Mouse (Mus musculus) CH12.LX (cell line): ENCODE data around the gene Smyd5. TPM values are rescaled to one million over a fixed set of nuclear protein-coding genes. Genes with fewer than 3 reads are reported as not detected.

ENCODE experiments used
- DNase-seq: peaks from one replicate; pipeline ENCODE4 v3.0.0-alpha.2; 2013; ENCODE audit errors: extremely low read depth
- H3K27ac ChIP-seq: 2 replicates; pipeline ENCODE4 v1.5.1; 2012; ENCODE audit warnings: low read depth, mild to moderate bottlenecking, control low read depth, moderate library complexity; ENCODE audit not compliant: insufficient read depth
- H3K27me3 ChIP-seq: replicated peaks from 2 replicates; pipeline ENCODE3; 2012; ENCODE audit warnings: inconsistent platforms
- H3K36me3 ChIP-seq, 2 experiments: replicated peaks in 1 of 2; 2 replicates each; pipeline versions ENCODE3 to v1.6.1; 2012; ENCODE audit warnings: inconsistent platforms in 1 of 2, low read length in 1 of 2, mild to moderate bottlenecking in 1 of 2, mixed read lengths in 1 of 2, moderate library complexity in 1 of 2; ENCODE audit not compliant: control insufficient read depth in 1 of 2, insufficient read depth in 1 of 2
- H3K4me1 ChIP-seq, 2 experiments: 2 replicates each; pipeline ENCODE4 v1.6.1; 2012; ENCODE audit warnings: inconsistent platforms in 1 of 2, moderate library complexity in 1 of 2; ENCODE audit not compliant: insufficient read depth in 2 of 2, control insufficient read depth in 1 of 2
- H3K4me2 ChIP-seq: 2 replicates; pipeline ENCODE4 v1.6.1; 2012; ENCODE audit warnings: low read depth, mild to moderate bottlenecking, control low read depth; ENCODE audit not compliant: poor library complexity, insufficient read depth, severe bottlenecking
- H3K4me3 ChIP-seq, 3 experiments: fragments of 150-350 bp in 1 of 3; sonication (generic) in 1 of 3; replicated peaks in 1 of 3; 2 replicates each; pipeline versions ENCODE3 to v1.5.1; 2011 to 2012; ENCODE audit warnings: low read depth in 2 of 3, low read length in 2 of 3, mild to moderate bottlenecking in 2 of 3, moderate library complexity in 2 of 3, control low read depth in 1 of 3, improper control_type of control experiment in 1 of 3, inconsistent platforms in 1 of 3, mixed read lengths in 1 of 3; ENCODE audit not compliant: poor library complexity in 1 of 3
- H3K79me2 ChIP-seq: replicated peaks from 2 replicates; pipeline ENCODE4 v1.6.1; 2012; ENCODE audit warnings: mild to moderate bottlenecking, moderate library complexity; ENCODE audit not compliant: control insufficient read depth, poor library complexity, insufficient read depth, severe bottlenecking; ENCODE audit errors: extremely low read depth
- H3K9ac ChIP-seq: 2 replicates; pipeline ENCODE4 v1.6.1; 2012; ENCODE audit warnings: low read depth, mild to moderate bottlenecking, control low read depth, moderate library complexity; ENCODE audit not compliant: insufficient read depth
- H3K9me3 ChIP-seq: replicated peaks from 2 replicates; pipeline ENCODE3; 2012; ENCODE audit warnings: low read length, inconsistent platforms, mixed read lengths
- CHD1 ChIP-seq: IDR thresholded peaks from 2 replicates; pipeline ENCODE4 v1.6.1; 2012; ENCODE audit warnings: low read depth, low read length, improper control_type of control experiment, inconsistent platforms
- CTCF ChIP-seq, 2 experiments: IDR thresholded peaks in 1 of 2; conservative IDR thresholded peaks in 1 of 2; 2 replicates each; pipeline ENCODE4 v1.5.1; 2011 to 2012; ENCODE audit warnings: low read depth in 2 of 2, low read length in 2 of 2, improper control_type of control experiment in 1 of 2, inconsistent platforms in 1 of 2, mild to moderate bottlenecking in 1 of 2, moderate library complexity in 1 of 2
- E2F4 ChIP-seq: IDR thresholded peaks from 2 replicates; pipeline ENCODE4 v1.6.1; 2011; ENCODE audit warnings: low read depth, low read length, improper control_type of control experiment; ENCODE audit not compliant: insufficient replicate concordance
- EP300 ChIP-seq: IDR thresholded peaks from 2 replicates; pipeline ENCODE4 v1.6.1; 2011; ENCODE audit warnings: low read length, improper control_type of control experiment
- ETS1 ChIP-seq: conservative IDR thresholded peaks from 2 replicates; pipeline ENCODE4 v1.6.1; 2012; ENCODE audit warnings: low read depth, mild to moderate bottlenecking, inconsistent platforms, low read length, improper control_type of control experiment, moderate library complexity
- GABPA ChIP-seq: IDR thresholded peaks from 2 replicates; pipeline ENCODE4 v1.6.1; 2012; ENCODE audit warnings: low read depth, low read length, improper control_type of control experiment, inconsistent platforms; ENCODE audit not compliant: insufficient replicate concordance
- HCFC1 ChIP-seq: IDR thresholded peaks from 2 replicates; pipeline ENCODE4 v1.6.1; 2012; ENCODE audit warnings: low read depth, mild to moderate bottlenecking, inconsistent platforms, low read length, improper control_type of control experiment
- JUN ChIP-seq: IDR thresholded peaks from 2 replicates; pipeline ENCODE4 v1.6.1; 2011; ENCODE audit warnings: low read depth, mild to moderate bottlenecking, low read length, improper control_type of control experiment, moderate library complexity; ENCODE audit not compliant: insufficient read depth
- JUND ChIP-seq: conservative IDR thresholded peaks from 2 replicates; pipeline ENCODE4 v1.6.1; 2011; ENCODE audit warnings: low read depth, low read length, improper control_type of control experiment
- MYC ChIP-seq: IDR thresholded peaks from 2 replicates; pipeline ENCODE4 v1.6.1; 2011; ENCODE audit warnings: low read depth, mild to moderate bottlenecking, improper control_type of control experiment, low read length
- NELFE ChIP-seq: IDR thresholded peaks from 2 replicates; pipeline ENCODE4 v1.6.1; 2011; ENCODE audit warnings: low read depth, low read length, improper control_type of control experiment
- NRF1 ChIP-seq: IDR thresholded peaks from 2 replicates; pipeline ENCODE4 v1.6.1; 2014; ENCODE audit warnings: low read depth, mild to moderate bottlenecking, inconsistent platforms, low read length, improper control_type of control experiment, moderate library complexity
- PAX5 ChIP-seq: IDR thresholded peaks from 2 replicates; pipeline ENCODE4 v1.6.1; 2012; ENCODE audit warnings: low read length, inconsistent platforms, mixed read lengths
- RAD21 ChIP-seq: IDR thresholded peaks from 2 replicates; pipeline ENCODE4 v1.6.1; 2011; ENCODE audit warnings: low read depth, mild to moderate bottlenecking, low read length, improper control_type of control experiment, moderate library complexity
- RCOR1 ChIP-seq: conservative IDR thresholded peaks from 2 replicates; pipeline ENCODE4 v1.6.1; 2012; ENCODE audit warnings: low read depth, mild to moderate bottlenecking, inconsistent platforms, low read length, improper control_type of control experiment
- SIN3A ChIP-seq: IDR thresholded peaks from 2 replicates; pipeline ENCODE4 v1.6.1; 2012; ENCODE audit warnings: low read length, improper control_type of control experiment, inconsistent platforms
- SMC3 ChIP-seq: IDR thresholded peaks from 2 replicates; pipeline ENCODE4 v1.6.1; 2011; ENCODE audit warnings: low read depth, low read length, improper control_type of control experiment
- USF1 ChIP-seq: IDR thresholded peaks from 2 replicates; pipeline ENCODE4 v1.6.1; 2014; ENCODE audit warnings: low read depth, mild to moderate bottlenecking, inconsistent platforms, low read length, improper control_type of control experiment
- ZKSCAN1 ChIP-seq: IDR thresholded peaks from 2 replicates; pipeline ENCODE4 v1.6.1; 2012; ENCODE audit warnings: low read depth, inconsistent platforms, low read length, improper control_type of control experiment, borderline replicate concordance
- ZMIZ1 ChIP-seq: IDR thresholded peaks from 2 replicates; pipeline ENCODE4 v1.6.1; 2012; ENCODE audit warnings: low read depth, mild to moderate bottlenecking, inconsistent platforms, low read length, improper control_type of control experiment
- ZNF384 ChIP-seq: IDR thresholded peaks from 2 replicates; pipeline ENCODE4 v1.6.1; 2012; ENCODE audit warnings: low read depth, low read length, improper control_type of control experiment, inconsistent platforms
- dilution Hi-C: fragments of 300-500 bp; cut with MboI; formaldehyde crosslinking; loops from 2 replicates; pipeline ENCODE4 v1.14.3; 2020; ENCODE audit warnings: low sequenced_read_pairs; ENCODE audit not compliant: extremely low pct_unique_long_range_greater_than_20kb, extremely low pct_ligation_motif_present
- in situ Hi-C: fragments of 300-500 bp; cut with MboI; formaldehyde crosslinking; loops from 3 replicates; pipeline ENCODE4 v1.14.3; 2019; ENCODE audit warnings: low sequenced_read_pairs, low pct_ligation_motif_present, low pct_unique_long_range_greater_than_20kb, mixed read lengths
- polyA plus RNA-seq: library from polyadenylated mRNA; unstranded; fragments of >175 nt; gene quantifications from 2 replicates; pipeline ENCODE4 v1.2.1, GENCODE M21; 2012; ENCODE audit warnings: low read depth; ENCODE audit not compliant: insufficient read length
- total RNA-seq, 2 experiments: library from RNA; depleted of rRNA; stranded (reverse); fragments of 300-350 nt in 1 of 2; fragments of >200 nt in 1 of 2; gene quantifications; 2 replicates each; pipeline ENCODE4 v1.2.3; 2012 to 2014

Smyd5 gene
- total and polyA plus RNA-seq, 3 experiments, result 68.1 to 109 (median 75.5) TPM

- in situ Hi-C loops, result no loop called here
- Histone ChIP-seq H3K4me3 (no peak overlapping the region), H3K9me3 (peaks cover 10% of the 10 kb centered on the region), H3K79me2 (no peaks in the 10 kb centered on the region), H3K27ac (no peak overlapping the region), H3K9ac (no peak overlapping the region), H3K27me3 (peaks cover 56% of the 10 kb centered on the region), H3K36me3 (no peaks in the 10 kb centered on the region), H3K4me2 (no peak overlapping the region), H3K4me1 (no peaks in the 10 kb centered on the region)
- dilution Hi-C loops, result no loop called here
- TF ChIP-seq SIN3A (no peak), MYC (no peak), USF1 (no peak)
- DNase-seq, result no peak
Observed at GRCm38 (mm10) chr6:85395360-85395759, 36.4 kb upstream of the Smyd5 start.

GRCm38 (mm10) chr6:85397165-85397564 lies 34.6 kb upstream of the Smyd5 start:
- Histone ChIP-seq H3K9me3 (peaks cover 10% of the 10 kb centered on the region), H3K27me3 (peaks cover 53% of the 10 kb centered on the region), H3K4me3 (no peak overlapping the region), H3K79me2 (no peaks in the 10 kb centered on the region), H3K4me1 (no peaks in the 10 kb centered on the region), H3K4me2 (no peak overlapping the region), H3K36me3 (no peaks in the 10 kb centered on the region), H3K9ac (no peak overlapping the region), H3K27ac (no peak overlapping the region)
- in situ Hi-C loops, result no loop called here
- peak; percentile 26 for DNase-seq
- TF ChIP-seq CTCF (conservative IDR thresholded peaks at IDR 0.05 in 1 of 2, IDR thresholded peaks at IDR 0.05 in 1 of 2; ENCODE audit: low read depth in 2 of 2, low read length in 2 of 2), result peak; percentile 9 to 68; a peak in 2 of 4 replicates
- TF ChIP-seq ZKSCAN1, result no peak
- TF ChIP-seq PAX5, result no peak
- no peak for TF ChIP-seq CHD1
- TF ChIP-seq E2F4, result no peak
- TF ChIP-seq ZNF384, result no peak
- TF ChIP-seq RAD21, result peak; percentile 45
- no peak for TF ChIP-seq RCOR1
- TF ChIP-seq SMC3, result peak; percentile 54
- dilution Hi-C loops, result no loop called here

GRCm38 (mm10) chr6:85399715-85400114 lies 32.1 kb upstream of the Smyd5 start:
- Histone ChIP-seq H3K4me2 (no peak overlapping the region), H3K9me3 (peaks cover 10% of the 10 kb centered on the region)
- dilution Hi-C loops, result no loop called here

More at GRCm38 (mm10) chr6:85399715-85400114, 32.1 kb upstream of the Smyd5 start:
- DNase-seq, result no peak
- TF ChIP-seq GABPA (no peak), NELFE (no peak), ETS1 (no peak), JUND (no peak), E2F4 (no peak), SIN3A (no peak), HCFC1 (no peak), NRF1 (no peak), PAX5 (no peak), ZMIZ1 (no peak), RAD21 (no peak), EP300 (no peak), JUN (no peak)
- Histone ChIP-seq H3K4me1 (no peaks in the 10 kb centered on the region), H3K27me3 (peaks cover 54% of the 10 kb centered on the region), H3K79me2 (no peaks in the 10 kb centered on the region), H3K36me3 (no peaks in the 10 kb centered on the region), H3K27ac (no peak overlapping the region), H3K9ac (no peak overlapping the region), H3K4me3 (no peak overlapping the region)
- in situ Hi-C loops, result no loop called here
